Mouse (Mus musculus): ENCODE data around the gene Higd1a. TPM values are rescaled to one million over a fixed set of nuclear protein-coding genes. Genes with fewer than 3 reads are reported as not detected.

Gene Higd1a
- total RNA-seq (2023) = 26.3 and 31.1 TPM in 2 replicates

DNA sequence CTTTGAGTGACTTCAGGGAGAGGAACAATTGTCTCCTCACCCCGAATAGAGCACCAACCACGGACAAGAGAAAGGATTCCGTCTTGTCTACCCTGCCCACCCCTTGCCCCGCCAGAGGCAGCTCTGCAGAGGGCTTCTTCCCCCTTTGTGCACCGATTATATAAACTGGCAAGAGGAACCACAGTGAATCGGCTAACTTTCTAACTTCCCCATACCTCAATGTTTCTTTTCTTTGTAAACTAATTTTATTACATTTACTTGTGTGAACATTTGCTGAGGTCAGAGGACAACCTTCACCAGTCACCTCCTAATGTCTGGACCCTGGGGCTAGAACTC, at the start of gene Higd1a:
Higd1a (minus strand) TSS at position 210 of the 336 bp plus-strand sequence.

DNA sequence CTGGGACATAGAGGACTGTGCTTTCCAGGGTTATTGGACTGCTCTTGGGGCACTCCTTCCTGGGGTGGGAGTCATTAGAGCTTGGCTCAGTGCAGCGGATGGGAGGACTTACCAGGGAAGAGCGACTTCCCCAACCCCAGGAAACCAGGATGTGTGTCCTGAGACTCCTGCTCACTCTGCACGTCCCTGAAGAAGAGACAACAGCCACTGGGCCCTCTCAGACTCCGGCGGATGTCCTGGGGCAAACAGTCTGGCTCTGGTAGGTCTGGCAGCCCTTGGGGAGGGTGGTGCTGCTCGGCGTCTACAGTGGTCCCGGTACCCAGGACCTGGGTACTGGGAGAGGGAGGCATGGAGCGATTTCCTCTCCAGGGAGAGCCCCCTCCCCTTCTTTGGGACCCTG, 40.1 kb upstream of the Higd1a start, which contains the start of gene Ackr2:
Ackr2 (plus strand) TSS at position 111 of the 400 bp plus-strand sequence.

DNA sequence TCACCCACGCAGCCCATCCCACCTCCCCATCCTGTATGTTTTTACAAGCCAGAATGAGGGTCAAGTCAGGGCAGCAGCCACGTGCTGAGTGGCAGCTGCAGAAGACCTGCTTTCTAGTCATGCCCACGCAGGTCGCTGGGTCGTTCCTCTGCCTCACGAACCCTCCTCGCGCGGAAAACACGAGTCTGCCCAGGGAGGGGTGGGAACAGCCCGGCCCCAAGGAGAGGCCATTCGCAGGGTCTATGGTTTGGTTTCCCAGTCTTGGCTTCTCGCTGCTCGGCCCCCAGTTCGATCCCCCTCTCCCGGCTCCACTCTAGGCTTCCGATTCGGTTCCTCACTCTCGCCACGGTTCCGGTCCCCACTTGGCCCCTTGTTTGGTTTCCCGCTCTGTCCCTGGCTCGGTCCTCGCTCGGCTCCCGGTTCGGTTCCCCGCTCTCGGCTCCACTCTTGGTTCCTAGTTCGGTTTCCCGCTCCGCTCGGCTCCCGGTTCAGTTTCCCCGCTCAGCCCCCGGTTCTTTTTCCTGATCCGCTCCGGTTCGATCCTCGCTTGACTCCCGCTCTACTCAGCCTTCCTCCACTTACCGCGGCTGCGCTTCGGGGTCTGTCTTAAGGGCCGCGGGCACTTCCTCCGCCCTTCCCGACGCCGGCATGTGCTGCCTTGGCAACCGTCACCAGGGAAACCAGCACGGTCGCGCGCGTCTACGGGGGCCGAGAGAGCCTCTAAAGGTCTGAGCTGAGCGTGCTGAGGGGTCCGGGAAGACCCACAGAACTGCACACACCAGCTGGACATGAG, 19.1 kb downstream of the Higd1a start, which contains the start of gene Ccdc13:
Ccdc13 (minus strand) TSS at position 633 of the 793 bp plus-strand sequence.

Other genes with a start within 250 kb of the Higd1a start
- gene Lyzl4, start 216.3 kb downstream of the Higd1a start, total RNA-seq (2023) = not detected in 2 replicates
- gene Vipr1, start 215.6 kb downstream of the Higd1a start, total RNA-seq (2023) = 0.18 and 1.1 TPM in 2 replicates
- 35.5 and 40.5 TPM in 2 replicates for gene Sec22c, start 152.9 kb downstream of the Higd1a start, total RNA-seq (2023)
- gene Ss18l2, start 148.0 kb downstream of the Higd1a start, total RNA-seq (2023) = 18.0 and 18.3 TPM in 2 replicates
- gene Nktr, start 139.2 kb downstream of the Higd1a start, total RNA-seq (2023) = 270 and 434 TPM in 2 replicates
- 0.41 and 0.75 TPM in 2 replicates for gene Zfp651, start 99.0 kb downstream of the Higd1a start, total RNA-seq (2023)
- not detected in 2 replicates for gene Klhl40, start 80.8 kb downstream of the Higd1a start, total RNA-seq (2023)
- gene Hhatl, start 65.9 kb downstream of the Higd1a start, total RNA-seq (2023) = not detected in 2 replicates
- not detected in 2 replicates for gene Ccdc13, start 18.9 kb downstream of the Higd1a start, total RNA-seq (2023)
- not detected in 2 replicates for gene Ackr2, start 40.0 kb upstream of the Higd1a start, total RNA-seq (2023)
- gene Cyp8b1, start 57.9 kb upstream of the Higd1a start, total RNA-seq (2023) = not detected in 2 replicates
- gene Fam198a, start 92.6 kb upstream of the Higd1a start, total RNA-seq (2023) = not detected in 2 replicates
- gene Pomgnt2, start 138.7 kb upstream of the Higd1a start, total RNA-seq (2023) = 0.54 and 0.69 TPM in 2 replicates

All from neutrophil, adult 65 days (primary cell).